Mouse (Mus musculus) bone marrow macrophage, adult 2 months (primary cell): ENCODE data around the gene Fbxw8.

Experiments
- CTCF ChIP-seq: IDR thresholded peaks from 2 replicates; pipeline ENCODE4 v1.5.1; 2012; ENCODE audit warnings: low read depth, mild to moderate bottlenecking, low read length, moderate library complexity
- POLR2A ChIP-seq: IDR thresholded peaks from 2 replicates; pipeline ENCODE4 v1.6.1; 2012; ENCODE audit warnings: mild to moderate bottlenecking, low read depth, low read length, borderline replicate concordance

DNA sequence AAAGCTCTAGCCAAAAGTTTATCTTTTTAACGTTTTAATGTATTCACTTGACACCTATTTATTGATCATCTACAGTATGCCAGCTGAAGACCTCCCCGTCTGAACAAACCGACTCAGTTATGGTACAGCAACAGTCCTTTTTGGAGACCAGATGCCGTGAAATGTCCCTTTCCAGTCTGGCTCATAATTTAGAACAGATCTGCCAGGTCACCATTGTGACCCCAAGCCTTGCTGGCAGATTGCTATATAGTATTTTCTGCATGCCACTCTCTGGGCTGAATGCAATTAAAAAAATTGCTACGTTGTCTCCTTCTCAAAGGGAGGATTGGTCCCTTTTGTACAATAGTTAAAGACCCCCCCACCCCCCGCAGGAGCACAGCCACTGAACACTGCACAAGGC lies 33.1 kb upstream of the Fbxw8 start:
- TF ChIP-seq CTCF (no peak), POLR2A (no peak)
